Mouse (Mus musculus): ENCODE measurements at regions not wholly inside any gene's neighbourhood (a gene's known extent, or its start where the extent isn't known, plus 50 kb on each side); places are given as distances from the start of the nearest gene placed in this dataset.

GRCm38 (mm10) chr3:144012820-144013219, 192.2 kb downstream of the Lmo4 start:
- no peak for DNase-seq (ENCODE audit: low read depth, low spot score)

- no peak for DNase-seq (ENCODE audit: low read depth, low spot score)
Measured at GRCm38 (mm10) chr3:144012173-144012572, 192.8 kb downstream of the Lmo4 start.

GRCm38 (mm10) chr3:144011456-144012025, 193.5 kb downstream of the Lmo4 start:
- no peak for DNase-seq (ENCODE audit: low read depth, low spot score)

- no peak for DNase-seq (ENCODE audit: low read depth, low spot score)
Measured at GRCm38 (mm10) chr3:144010558-144010957, 194.5 kb downstream of the Lmo4 start.

GRCm38 (mm10) chr3:144007111-144007619, 197.9 kb downstream of the Lmo4 start:
- DNase-seq (ENCODE audit: low read depth, low spot score) = no peak

- DNase-seq (ENCODE audit: low read depth, low spot score) = no peak
Measured at GRCm38 (mm10) chr3:143997909-143998308, 207.1 kb downstream of the Lmo4 start.

GRCm38 (mm10) chr3:143995045-143995444, 210.0 kb downstream of the Lmo4 start:
- no peak for DNase-seq (ENCODE audit: low read depth, low spot score)

- DNase-seq (ENCODE audit: low read depth, low spot score) = no peak
Measured at GRCm38 (mm10) chr3:143988991-143989390, 216.0 kb downstream of the Lmo4 start.

GRCm38 (mm10) chr3:143988037-143988436, 217.0 kb downstream of the Lmo4 start:
- no peak for DNase-seq (ENCODE audit: low read depth, low spot score)

- DNase-seq (ENCODE audit: low read depth, low spot score) = no peak
Measured at GRCm38 (mm10) chr3:143986798-143987197, 218.2 kb downstream of the Lmo4 start.

- no peak for DNase-seq (ENCODE audit: low read depth, low spot score)
Measured at GRCm38 (mm10) chr3:143986200-143986506, 218.9 kb downstream of the Lmo4 start.

GRCm38 (mm10) chr3:143985349-143986199, 219.4 kb downstream of the Lmo4 start:
- DNase-seq (ENCODE audit: low read depth, low spot score) = no peak

GRCm38 (mm10) chr3:143978703-143979102, 226.3 kb downstream of the Lmo4 start:
- no peak for DNase-seq (ENCODE audit: low read depth, low spot score)

GRCm38 (mm10) chr3:143977886-143978447, 227.1 kb downstream of the Lmo4 start:
- no peak for DNase-seq (ENCODE audit: low read depth, low spot score)

GRCm38 (mm10) chr3:143973582-143973981, 231.4 kb downstream of the Lmo4 start:
- DNase-seq (ENCODE audit: low read depth, low spot score) = no peak

GRCm38 (mm10) chr3:143972351-143972750, 232.7 kb downstream of the Lmo4 start:
- no peak for DNase-seq (ENCODE audit: low read depth, low spot score)

GRCm38 (mm10) chr3:143970771-143971170, 234.2 kb downstream of the Lmo4 start:
- DNase-seq (ENCODE audit: low read depth, low spot score) = no peak

- DNase-seq (ENCODE audit: low read depth, low spot score) = no peak
Measured at GRCm38 (mm10) chr3:143955508-143955907, 249.5 kb downstream of the Lmo4 start.

GRCm38 (mm10) chr3:143954822-143955221, 250.2 kb downstream of the Lmo4 start:
- DNase-seq (ENCODE audit: low read depth, low spot score) = no peak

GRCm38 (mm10) chr3:143952289-143952688, 252.7 kb downstream of the Lmo4 start:
- DNase-seq (ENCODE audit: low read depth, low spot score) = no peak

GRCm38 (mm10) chr3:143949656-143950055, 255.4 kb downstream of the Lmo4 start:
- DNase-seq (ENCODE audit: low read depth, low spot score) = no peak

GRCm38 (mm10) chr3:143949026-143949637, 255.9 kb downstream of the Lmo4 start:
- DNase-seq (ENCODE audit: low read depth, low spot score) = no peak

- no peak for DNase-seq (ENCODE audit: low read depth, low spot score)
Measured at GRCm38 (mm10) chr3:143947938-143948267, 257.1 kb downstream of the Lmo4 start.

All from c-Kit-negative CD71-positive TER-119-positive erythroid progenitor cells, embryonic 14.5 days (primary cell).